Mouse (Mus musculus): Measurements from ENCODE around the gene Napa.

DNA sequence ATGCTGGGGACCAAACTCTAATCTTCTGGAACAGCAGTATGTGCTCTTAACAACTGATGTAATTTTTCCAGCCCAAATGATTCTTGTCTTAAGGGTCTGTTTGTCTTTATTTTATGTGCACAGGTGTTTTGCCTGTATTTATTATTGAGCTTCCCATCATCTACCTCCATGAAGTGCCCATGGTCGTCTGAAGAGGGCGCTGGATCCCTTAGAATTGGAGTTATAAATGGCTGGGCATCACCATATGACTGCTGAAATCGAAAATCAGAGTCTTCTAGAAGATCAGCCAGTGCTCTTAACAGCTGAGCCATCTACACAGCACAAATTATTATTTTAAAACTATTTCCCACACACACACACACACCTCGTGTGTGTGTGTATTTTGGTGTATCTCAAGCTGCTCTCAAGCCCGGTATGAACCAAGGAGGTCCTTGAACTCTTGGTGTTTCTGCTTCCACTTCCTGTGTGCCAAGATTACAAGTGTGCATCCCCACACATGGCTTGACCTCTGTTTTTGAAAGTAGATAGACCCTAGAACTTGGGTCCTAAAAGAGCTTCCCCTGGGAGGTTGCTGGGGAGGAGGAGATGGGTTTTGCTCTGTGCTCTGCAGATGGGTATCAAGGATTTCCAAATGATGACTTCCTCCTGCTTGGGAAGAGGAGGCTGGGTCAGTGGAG lies 41.7 kb upstream of the Napa start:
- TF ChIP-seq CTCF (IDR thresholded peaks at IDR 0.05; ENCODE audit: low read depth, low read length), result no peak
- no peak for TF ChIP-seq POLR2A (IDR thresholded peaks at IDR 0.05; ENCODE audit: borderline replicate concordance, low read depth, low read length)
